Mouse (Mus musculus) neural tube, embryonic 12.5 days (tissue): ENCODE measurements at regions not wholly inside any gene's neighbourhood (a gene's known extent, or its start where the extent isn't known, plus 50 kb on each side); places are given as distances from the start of the nearest gene placed in this dataset.

Experiments used
- ATAC-seq: fragments of 200-750 bp; cut with Nextera tagmentation; 2 replicates; pipeline ENCODE4 v1.8.0; 2017; ENCODE audit warnings: low read depth, mild to moderate bottlenecking, moderate TSS enrichment, moderate library complexity; ENCODE audit not compliant: low FRiP score
- H3K27ac ChIP-seq: fragments of 300-500 bp; sonication (generic); 2 replicates; pipeline ENCODE4 v1.5.1; 2016
- H3K27me3 ChIP-seq: fragments of 300-500 bp; sonication (generic); replicated peaks from 2 replicates; pipeline ENCODE4 v1.6.1; 2016; ENCODE audit warnings: mild to moderate bottlenecking
- H3K36me3 ChIP-seq: fragments of 300-500 bp; sonication (generic); 2 replicates; pipeline ENCODE4 v1.6.1; 2016; ENCODE audit warnings: mild to moderate bottlenecking
- H3K4me1 ChIP-seq: fragments of 300-500 bp; sonication (generic); 2 replicates; pipeline ENCODE4 v1.6.1; 2016
- H3K4me2 ChIP-seq: fragments of 300-500 bp; sonication (generic); replicated peaks from 2 replicates; pipeline ENCODE4 v1.6.1; 2016; ENCODE audit warnings: mild to moderate bottlenecking
- H3K4me3 ChIP-seq: fragments of 300-500 bp; sonication (generic); 2 replicates; pipeline ENCODE4 v1.5.1; 2016
- H3K9ac ChIP-seq: fragments of 300-500 bp; sonication (generic); 2 replicates; pipeline ENCODE4 v1.6.1; 2016; ENCODE audit warnings: mild to moderate bottlenecking
- H3K9me3 ChIP-seq: fragments of 300-500 bp; sonication (generic); 2 replicates; pipeline ENCODE4 v1.6.1; 2016; ENCODE audit warnings: mild to moderate bottlenecking
- WGBS: fragments of 180-500 bp; shearing (Covaris S2); methylation state at CpG from one replicate; pipeline ENCODE4 v1.1.7; 2016; 5-methylcytosine and 5-hydroxymethylcytosine counted together

- no peak overlapping the region for H3K4me2 ChIP-seq
- no peaks in the 10 kb centered on the region for H3K36me3 ChIP-seq
- no peaks in the 10 kb centered on the region for H3K9me3 ChIP-seq
- no peak overlapping the region for H3K9ac ChIP-seq
- no peak overlapping the region for H3K4me3 ChIP-seq
- H3K27ac ChIP-seq: no peak overlapping the region
- no peak for ATAC-seq
- no peaks in the 10 kb centered on the region for H3K4me1 ChIP-seq
- no peaks in the 10 kb centered on the region for H3K27me3 ChIP-seq
- 89% methylated on average over 4 of the region's 4 CpGs for WGBS
These were observed 171.7 kb upstream of the Fam241a start for GRCm38 (mm10) chr3:128067861-128068260.

GRCm38 (mm10) chr3:128054031-128054430, 157.9 kb upstream of the Fam241a start:
- H3K4me3 ChIP-seq: no peak overlapping the region
- no peak overlapping the region for H3K4me2 ChIP-seq
- no peaks in the 10 kb centered on the region for H3K4me1 ChIP-seq
- no peaks in the 10 kb centered on the region for H3K36me3 ChIP-seq
- no peaks in the 10 kb centered on the region for H3K9me3 ChIP-seq
- no peaks in the 10 kb centered on the region for H3K27me3 ChIP-seq
- no peak overlapping the region for H3K9ac ChIP-seq
- WGBS: 85% methylated on average over 9 of the region's 9 CpGs
- ATAC-seq: no peak
- H3K27ac ChIP-seq: no peak overlapping the region

- H3K36me3 ChIP-seq: no peaks in the 10 kb centered on the region
- H3K4me3 ChIP-seq: no peak overlapping the region
- H3K4me1 ChIP-seq: no peaks in the 10 kb centered on the region
- no peak overlapping the region for H3K27ac ChIP-seq
- no peak for ATAC-seq
- no peaks in the 10 kb centered on the region for H3K9me3 ChIP-seq
- no peak overlapping the region for H3K9ac ChIP-seq
- 85% methylated on average over 3 of the region's 3 CpGs for WGBS
- H3K27me3 ChIP-seq: no peaks in the 10 kb centered on the region
- H3K4me2 ChIP-seq: no peak overlapping the region
These were observed 147.6 kb upstream of the Fam241a start for GRCm38 (mm10) chr3:128043709-128044108.

- no peaks in the 10 kb centered on the region for H3K36me3 ChIP-seq
- no peaks in the 10 kb centered on the region for H3K27me3 ChIP-seq
- no peak for ATAC-seq
- no peak overlapping the region for H3K9ac ChIP-seq
- H3K4me1 ChIP-seq: no peaks in the 10 kb centered on the region
- no peak overlapping the region for H3K27ac ChIP-seq
- H3K4me3 ChIP-seq: no peak overlapping the region
- WGBS: 69% methylated on average over 12 of the region's 12 CpGs
- H3K9me3 ChIP-seq: no peaks in the 10 kb centered on the region
- H3K4me2 ChIP-seq: no peak overlapping the region
These were observed 144.4 kb upstream of the Fam241a start for GRCm38 (mm10) chr3:128040407-128041115.

GRCm38 (mm10) chr3:128039185-128039584, 143.1 kb upstream of the Fam241a start:
- Histone ChIP-seq H3K4me3 (no peak overlapping the region), H3K27me3 (no peaks in the 10 kb centered on the region), H3K4me2 (no peak overlapping the region), H3K9ac (no peak overlapping the region), H3K36me3 (no peaks in the 10 kb centered on the region), H3K9me3 (no peaks in the 10 kb centered on the region), H3K4me1 (no peaks in the 10 kb centered on the region), H3K27ac (no peak overlapping the region)
- 33% methylated on average over 5 of the region's 5 CpGs for WGBS
- ATAC-seq: no peak

GRCm38 (mm10) chr3:128036538-128036937, 140.4 kb upstream of the Fam241a start:
- H3K27me3 ChIP-seq: no peaks in the 10 kb centered on the region
- no peaks in the 10 kb centered on the region for H3K9me3 ChIP-seq
- no peaks in the 10 kb centered on the region for H3K36me3 ChIP-seq
- H3K4me1 ChIP-seq: no peaks in the 10 kb centered on the region
- WGBS: 70% methylated on average over 10 of the region's 10 CpGs
- no peak for ATAC-seq
- H3K4me2 ChIP-seq: no peak overlapping the region
- no peak overlapping the region for H3K9ac ChIP-seq
- H3K4me3 ChIP-seq: no peak overlapping the region
- H3K27ac ChIP-seq: no peak overlapping the region

GRCm38 (mm10) chr3:128030352-128030751, 134.2 kb upstream of the Fam241a start:
- no peaks in the 10 kb centered on the region for H3K4me1 ChIP-seq
- 90% methylated on average over 3 of the region's 3 CpGs for WGBS
- no peaks in the 10 kb centered on the region for H3K9me3 ChIP-seq
- H3K27me3 ChIP-seq: no peaks in the 10 kb centered on the region
- no peak for ATAC-seq
- H3K4me2 ChIP-seq: no peak overlapping the region
- H3K9ac ChIP-seq: no peak overlapping the region
- no peak overlapping the region for H3K27ac ChIP-seq
- no peaks in the 10 kb centered on the region for H3K36me3 ChIP-seq
- H3K4me3 ChIP-seq: no peak overlapping the region

- Histone ChIP-seq H3K9me3 (no peaks in the 10 kb centered on the region), H3K4me2 (no peak overlapping the region), H3K36me3 (no peaks in the 10 kb centered on the region), H3K27me3 (no peaks in the 10 kb centered on the region), H3K4me3 (no peak overlapping the region), H3K27ac (no peak overlapping the region), H3K9ac (no peak overlapping the region), H3K4me1 (no peaks in the 10 kb centered on the region)
- WGBS: 74% methylated on average over 5 of the region's 5 CpGs
- ATAC-seq: no peak
These were observed 133.4 kb upstream of the Fam241a start for GRCm38 (mm10) chr3:128029565-128029915.

- Histone ChIP-seq H3K27me3 (no peaks in the 10 kb centered on the region), H3K9me3 (no peaks in the 10 kb centered on the region), H3K27ac (no peak overlapping the region), H3K9ac (no peak overlapping the region), H3K4me3 (no peak overlapping the region), H3K4me2 (no peak overlapping the region), H3K4me1 (no peaks in the 10 kb centered on the region), H3K36me3 (no peaks in the 10 kb centered on the region)
- WGBS: 29% methylated on average over 11 of the region's 11 CpGs
- no peak for ATAC-seq
These were observed 132.9 kb upstream of the Fam241a start for GRCm38 (mm10) chr3:128028856-128029564.

GRCm38 (mm10) chr3:128024856-128025255, 128.7 kb upstream of the Fam241a start:
- no peak for ATAC-seq
- no peaks in the 10 kb centered on the region for H3K9me3 ChIP-seq
- no peaks in the 10 kb centered on the region for H3K36me3 ChIP-seq
- H3K4me3 ChIP-seq: no peak overlapping the region
- whole genome bisulfite sequencing: 88% methylated on average over 12 of the region's 12 CpGs
- no peaks in the 10 kb centered on the region for H3K27me3 ChIP-seq
- no peak overlapping the region for H3K9ac ChIP-seq
- no peak overlapping the region for H3K27ac ChIP-seq
- no peak overlapping the region for H3K4me2 ChIP-seq
- H3K4me1 ChIP-seq: no peaks in the 10 kb centered on the region

- Histone ChIP-seq H3K9ac (no peak overlapping the region), H3K36me3 (no peaks in the 10 kb centered on the region), H3K4me1 (no peaks in the 10 kb centered on the region), H3K4me2 (no peak overlapping the region), H3K9me3 (no peaks in the 10 kb centered on the region), H3K27ac (no peak overlapping the region), H3K4me3 (no peak overlapping the region), H3K27me3 (no peaks in the 10 kb centered on the region)
- ATAC-seq: no peak
- 86% methylated on average over 1 of the region's 1 CpGs for WGBS
These were observed 118.8 kb upstream of the Fam241a start for GRCm38 (mm10) chr3:128014909-128015308.

GRCm38 (mm10) chr3:128002905-128003641, 106.9 kb upstream of the Fam241a start:
- 89% methylated on average over 18 of the region's 18 CpGs for WGBS
- Histone ChIP-seq H3K4me2 (no peak overlapping the region), H3K27ac (no peak overlapping the region), H3K4me1 (no peaks in the 10 kb centered on the region), H3K36me3 (no peaks in the 10 kb centered on the region), H3K27me3 (no peaks in the 10 kb centered on the region), H3K9ac (no peak overlapping the region), H3K4me3 (no peak overlapping the region), H3K9me3 (no peaks in the 10 kb centered on the region)
- ATAC-seq: no peak
